Mouse (Mus musculus) hindbrain, embryonic 16.5 days (tissue): ENCODE data around the gene Lama4. TPM values are rescaled to one million over a fixed set of nuclear protein-coding genes. Genes with fewer than 3 reads are reported as not detected.

Experiments
- ATAC-seq: fragments of 200-750 bp; cut with Nextera tagmentation; 2 replicates; pipeline ENCODE4 v1.8.0; 2017; ENCODE audit warnings: moderate TSS enrichment, moderate library complexity
- H3K27ac ChIP-seq: fragments of 300-500 bp; sonication (generic); 2 replicates; pipeline ENCODE4 v1.5.1; 2014; ENCODE audit warnings: low read depth, mild to moderate bottlenecking, control low read depth, low read length, moderate library complexity
- H3K27me3 ChIP-seq: fragments of 300-500 bp; sonication (generic); replicated peaks from 2 replicates; pipeline ENCODE4 v1.6.1; 2014; ENCODE audit warnings: low read length; ENCODE audit not compliant: control insufficient read depth, insufficient read depth
- H3K36me3 ChIP-seq: fragments of 300-500 bp; sonication (generic); 2 replicates; pipeline ENCODE4 v1.6.1; 2014; ENCODE audit warnings: mild to moderate bottlenecking, low read length, moderate library complexity, mixed read lengths; ENCODE audit not compliant: control insufficient read depth, insufficient read depth
- H3K4me1 ChIP-seq: fragments of 300-500 bp; sonication (generic); 2 replicates; pipeline ENCODE4 v1.6.1; 2014; ENCODE audit warnings: low read depth, low read length; ENCODE audit not compliant: control insufficient read depth, insufficient read depth
- H3K4me2 ChIP-seq: fragments of 300-500 bp; sonication (generic); 2 replicates; pipeline ENCODE4 v1.6.1; 2014; ENCODE audit warnings: mild to moderate bottlenecking, low read length, control low read depth, moderate library complexity
- H3K4me3 ChIP-seq: fragments of 300-500 bp; sonication (generic); 2 replicates; pipeline ENCODE4 v1.5.1; 2014; ENCODE audit warnings: mild to moderate bottlenecking, low read length, control low read depth, moderate library complexity
- H3K9ac ChIP-seq: fragments of 300-500 bp; sonication (generic); 2 replicates; pipeline ENCODE4 v1.6.1; 2014; ENCODE audit warnings: low read depth, mild to moderate bottlenecking, control low read depth, low read length, moderate library complexity
- H3K9me3 ChIP-seq: fragments of 300-500 bp; sonication (generic); 2 replicates; pipeline ENCODE4 v1.6.1; 2014; ENCODE audit warnings: mild to moderate bottlenecking, low read length, moderate library complexity; ENCODE audit not compliant: control insufficient read depth
- WGBS: fragments of 180-500 bp; shearing (Covaris S2); extraction: QIAGEN DNeasy Blood & Tissue Kit; methylation state at CpG from one replicate; pipeline ENCODE4 v1.1.7; 2014; 5-methylcytosine and 5-hydroxymethylcytosine counted together
- polyA plus RNA-seq: library from polyadenylated mRNA; unstranded; fragments of >200 nt; fragmentation: Nextera tagmentation; extraction: Ambion mirVana; gene quantifications from 2 replicates; pipeline ENCODE4 v1.2.1, GENCODE M21; 2015

The Lama4 gene
- polyA plus RNA-seq, 1 experiment from 2014 or later: 18.7 TPM

GRCm38 (mm10) chr10:38986053-38986452 is 20.7 kb downstream of the Lama4 start:
- no peak overlapping the region for H3K4me2 ChIP-seq
- no peak overlapping the region for H3K4me3 ChIP-seq
- H3K27me3 ChIP-seq: no peaks in the 10 kb centered on the region
- WGBS: 50% methylated on average over 3 of the region's 3 CpGs
- H3K9ac ChIP-seq: no peak overlapping the region
- no peak for ATAC-seq
- H3K4me1 ChIP-seq: no peaks in the 10 kb centered on the region
- no peaks in the 10 kb centered on the region for H3K36me3 ChIP-seq
- H3K27ac ChIP-seq: no peak overlapping the region
- no peaks in the 10 kb centered on the region for H3K9me3 ChIP-seq

DNA sequence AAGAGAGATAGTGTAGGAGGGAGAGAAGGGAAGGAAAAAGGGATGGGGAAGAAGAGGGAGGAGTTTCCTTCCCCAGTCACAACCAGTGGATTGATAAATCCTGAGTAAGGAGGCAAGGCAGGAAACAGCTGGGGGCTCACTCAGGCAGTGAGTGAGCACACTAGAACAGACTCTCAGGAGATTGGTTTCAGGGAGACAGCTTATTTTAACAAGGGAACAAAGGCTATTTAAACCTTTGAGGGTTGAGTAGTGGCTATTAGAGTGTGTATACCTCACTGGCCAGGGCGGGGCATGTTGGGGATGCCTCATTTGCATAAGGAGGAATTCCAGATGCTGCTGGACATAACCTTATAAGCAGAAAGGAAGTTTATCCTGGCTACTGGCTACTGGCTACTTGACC is 27.5 kb downstream of the Lama4 start:
- Histone ChIP-seq H3K27me3 (no peaks in the 10 kb centered on the region), H3K4me1 (no peaks in the 10 kb centered on the region), H3K4me2 (no peak overlapping the region), H3K36me3 (no peaks in the 10 kb centered on the region), H3K27ac (no peak overlapping the region), H3K9ac (no peak overlapping the region), H3K9me3 (no peaks in the 10 kb centered on the region), H3K4me3 (no peak overlapping the region)
- WGBS: 80% methylated on average over 1 of the region's 1 CpGs
- no peak for ATAC-seq

GRCm38 (mm10) chr10:38993632-38994424 is 28.5 kb downstream of the Lama4 start:
- Histone ChIP-seq H3K27me3 (no peaks in the 10 kb centered on the region), H3K4me1 (no peaks in the 10 kb centered on the region), H3K27ac (no peak overlapping the region), H3K4me3 (no peak overlapping the region), H3K4me2 (no peak overlapping the region), H3K9ac (no peak overlapping the region), H3K36me3 (no peaks in the 10 kb centered on the region), H3K9me3 (no peaks in the 10 kb centered on the region)
- WGBS: 64% methylated on average over 2 of the region's 2 CpGs
- ATAC-seq: no peak

DNA sequence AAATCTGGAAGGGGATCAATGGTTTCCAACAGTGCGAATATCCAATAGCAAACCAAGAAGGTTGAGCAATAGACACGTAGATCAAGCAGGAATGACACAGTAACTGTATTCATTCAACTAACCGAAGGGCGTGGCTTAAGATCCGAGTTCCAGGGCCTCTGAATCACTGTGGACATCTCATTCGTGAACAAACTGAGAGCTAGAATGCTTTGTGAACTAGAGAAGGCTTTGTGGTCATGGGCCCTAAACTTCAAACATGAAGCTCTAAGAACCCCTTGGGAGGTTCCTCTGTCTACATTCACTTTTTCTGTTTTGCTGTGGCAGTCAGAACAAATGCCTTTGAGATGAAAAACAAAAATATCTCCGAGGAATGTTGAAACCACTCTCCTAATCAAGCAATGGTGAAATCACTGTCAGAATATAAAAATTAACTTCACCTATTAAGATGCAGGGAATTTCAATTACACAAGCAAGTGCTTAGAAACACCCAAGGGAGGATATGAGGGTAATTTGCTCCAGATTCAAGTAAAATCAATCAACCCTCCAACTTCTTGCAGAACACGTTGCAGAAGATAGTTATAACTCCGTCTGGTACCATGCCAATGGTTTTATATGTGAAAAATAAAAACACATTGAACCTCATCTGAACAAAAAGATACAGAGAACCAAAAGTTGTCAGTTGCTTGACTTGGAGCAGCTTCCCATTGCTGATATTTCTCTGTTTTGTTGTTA is 29.6 kb downstream of the Lama4 start:
- WGBS: 78% methylated on average over 9 of the region's 9 CpGs
- no peaks in the 10 kb centered on the region for H3K9me3 ChIP-seq
- H3K4me2 ChIP-seq: no peak overlapping the region
- no peaks in the 10 kb centered on the region for H3K36me3 ChIP-seq
- no peaks in the 10 kb centered on the region for H3K4me1 ChIP-seq
- no peaks in the 10 kb centered on the region for H3K27me3 ChIP-seq
- H3K27ac ChIP-seq: no peak overlapping the region
- H3K4me3 ChIP-seq: no peak overlapping the region
- no peak for ATAC-seq
- H3K9ac ChIP-seq: no peak overlapping the region

- no peak overlapping the region for H3K9ac ChIP-seq
- no peaks in the 10 kb centered on the region for H3K9me3 ChIP-seq
- no peaks in the 10 kb centered on the region for H3K36me3 ChIP-seq
- no peak overlapping the region for H3K27ac ChIP-seq
- no peak overlapping the region for H3K4me3 ChIP-seq
- no peak for ATAC-seq
- no peak overlapping the region for H3K4me2 ChIP-seq
- WGBS: 84% methylated on average over 2 of the region's 2 CpGs
- H3K27me3 ChIP-seq: no peaks in the 10 kb centered on the region
- H3K4me1 ChIP-seq: no peaks in the 10 kb centered on the region
Measured at GRCm38 (mm10) chr10:38995896-38996295, 30.6 kb downstream of the Lama4 start.

- WGBS: 91% methylated on average over 4 of the region's 4 CpGs
Measured at GRCm38 (mm10) chr10:39000951-39001350, 35.6 kb downstream of the Lama4 start.

DNA sequence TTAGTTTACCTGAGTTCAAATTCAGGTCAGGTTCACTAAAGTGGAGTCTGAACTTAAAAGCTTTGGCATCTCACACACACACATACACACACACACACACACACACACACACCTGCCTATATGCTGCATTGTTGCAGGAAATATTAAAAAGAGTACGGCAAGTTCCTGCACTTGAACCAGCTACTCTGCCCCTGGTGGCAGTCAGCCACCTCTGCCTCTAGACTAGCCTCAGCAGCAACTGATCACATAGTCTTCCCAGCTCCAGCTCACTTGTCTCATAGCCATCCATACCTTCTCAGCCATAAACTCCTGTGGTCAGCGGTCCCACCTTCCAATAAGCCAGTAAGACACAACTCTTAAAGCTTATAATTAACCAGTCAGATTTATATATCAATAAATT is 37.2 kb downstream of the Lama4 start:
- no peaks in the 10 kb centered on the region for H3K4me1 ChIP-seq
- H3K36me3 ChIP-seq: no peaks in the 10 kb centered on the region
- no peaks in the 10 kb centered on the region for H3K27me3 ChIP-seq
- no peak overlapping the region for H3K27ac ChIP-seq
- no peak overlapping the region for H3K4me3 ChIP-seq
- H3K4me2 ChIP-seq: no peak overlapping the region
- H3K9ac ChIP-seq: no peak overlapping the region
- WGBS: 81% methylated on average over 2 of the region's 2 CpGs
- ATAC-seq: no peak
- H3K9me3 ChIP-seq: no peaks in the 10 kb centered on the region

More at GRCm38 (mm10) chr10:39000951-39001350, 35.6 kb downstream of the Lama4 start:
- ATAC-seq: no peak
- H3K27me3 ChIP-seq: no peaks in the 10 kb centered on the region
- no peak overlapping the region for H3K27ac ChIP-seq
- H3K9me3 ChIP-seq: no peaks in the 10 kb centered on the region
- H3K9ac ChIP-seq: no peak overlapping the region
- H3K36me3 ChIP-seq: no peaks in the 10 kb centered on the region
- H3K4me1 ChIP-seq: no peaks in the 10 kb centered on the region
- no peak overlapping the region for H3K4me3 ChIP-seq
- H3K4me2 ChIP-seq: no peak overlapping the region

GRCm38 (mm10) chr10:39003520-39003919 is 38.2 kb downstream of the Lama4 start:
- no peaks in the 10 kb centered on the region for H3K4me1 ChIP-seq
- H3K27me3 ChIP-seq: no peaks in the 10 kb centered on the region

DNA sequence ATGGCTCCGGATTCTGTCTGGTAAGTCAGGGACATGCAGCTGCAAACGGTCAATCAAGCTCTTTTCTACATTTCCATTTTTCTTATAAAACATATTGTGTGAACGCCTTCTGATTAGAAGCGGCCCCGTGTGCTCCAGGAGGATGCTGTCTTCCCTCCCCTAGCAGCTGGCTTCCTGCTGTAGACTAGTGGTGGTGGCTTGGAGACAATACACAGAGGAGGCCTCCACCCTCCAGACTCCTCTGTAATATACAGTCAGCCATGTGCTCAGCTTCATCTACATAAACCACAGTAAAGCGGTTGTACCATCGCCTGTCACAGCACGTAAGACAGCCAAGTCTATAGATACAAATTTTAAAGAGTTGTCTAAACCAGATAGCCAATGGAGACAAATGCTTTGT is 40.2 kb downstream of the Lama4 start:
- H3K27ac ChIP-seq: no peak overlapping the region
- H3K9me3 ChIP-seq: no peaks in the 10 kb centered on the region
- no peaks in the 10 kb centered on the region for H3K27me3 ChIP-seq
- H3K36me3 ChIP-seq: no peaks in the 10 kb centered on the region
- H3K4me3 ChIP-seq: no peak overlapping the region
- H3K9ac ChIP-seq: no peak overlapping the region
- 81% methylated on average over 8 of the region's 8 CpGs for WGBS
- no peaks in the 10 kb centered on the region for H3K4me1 ChIP-seq
- no peak for ATAC-seq
- H3K4me2 ChIP-seq: no peak overlapping the region

More at GRCm38 (mm10) chr10:39003520-39003919, 38.2 kb downstream of the Lama4 start:
- no peak for ATAC-seq
- no peak overlapping the region for H3K4me3 ChIP-seq
- H3K27ac ChIP-seq: no peak overlapping the region
- no peaks in the 10 kb centered on the region for H3K9me3 ChIP-seq
- H3K36me3 ChIP-seq: no peaks in the 10 kb centered on the region
- H3K9ac ChIP-seq: no peak overlapping the region
- no peak overlapping the region for H3K4me2 ChIP-seq
